Mouse (Mus musculus) megakaryocyte progenitor cell, adult 5-6 weeks (primary cell): ENCODE results near the gene Katnbl1. TPM values are rescaled to one million over a fixed set of nuclear protein-coding genes. Genes with fewer than 3 reads are reported as not detected.

Experiments
- ATAC-seq: replicated peaks from 2 replicates; pipeline ENCODE4 v1.8.0; 2016; ENCODE audit warnings: mild to moderate bottlenecking, moderate TSS enrichment, inconsistent platforms; ENCODE audit not compliant: poor library complexity
- total RNA-seq, 2 experiments: library from RNA; stranded (forward) in 1 of 2; stranded (reverse) in 1 of 2; fragments of 157-497, 149-512 nt in 1 of 2; fragments of 200-1000 nt in 1 of 2; gene quantifications; 2 replicates each; pipeline versions ENCODE4 v1.2.3 to v1.2.4; 2015 to 2017

Katnbl1 gene
- total RNA-seq (2015), result 20.3 and 24.7 TPM in 2 replicates
- 15.7 and 20.2 TPM in 2 replicates for total RNA-seq (2017)

GRCm38 (mm10) chr2:112378973-112379898, at the start of gene Katnbl1:
Katnbl1 (plus strand) TSS chr2:112379211.
- peak; percentile 95 for ATAC-seq

GRCm38 (mm10) chr2:112332051-112332898, 46.7 kb upstream of the Katnbl1 start:
- peak; percentile 47 for ATAC-seq

GRCm38 (mm10) chr2:112337211-112337610, 41.8 kb upstream of the Katnbl1 start:
- ATAC-seq, result no peak

GRCm38 (mm10) chr2:112339736-112340135, 39.3 kb upstream of the Katnbl1 start:
- ATAC-seq, result peak; percentile 80

GRCm38 (mm10) chr2:112341117-112341516, 37.9 kb upstream of the Katnbl1 start:
- no peak for ATAC-seq

GRCm38 (mm10) chr2:112348246-112348645, 30.8 kb upstream of the Katnbl1 start:
- no peak for ATAC-seq

GRCm38 (mm10) chr2:112353685-112354455, 25.1 kb upstream of the Katnbl1 start:
- no peak for ATAC-seq

- no peak for ATAC-seq
Observed at GRCm38 (mm10) chr2:112359611-112360010, 19.4 kb upstream of the Katnbl1 start.

- no peak for ATAC-seq
Observed at GRCm38 (mm10) chr2:112360012-112360780, 18.8 kb upstream of the Katnbl1 start.

GRCm38 (mm10) chr2:112360781-112361169, 18.2 kb upstream of the Katnbl1 start:
- no peak for ATAC-seq

- ATAC-seq, result peak; percentile 35
Observed at GRCm38 (mm10) chr2:112367222-112367621, 11.8 kb upstream of the Katnbl1 start.

GRCm38 (mm10) chr2:112367726-112368673, 11.0 kb upstream of the Katnbl1 start, which contains the start of gene Emc4:
Emc4 (minus strand) TSS chr2:112368027.
- ATAC-seq, result peak; percentile 90

GRCm38 (mm10) chr2:112369941-112370340, 9.1 kb upstream of the Katnbl1 start:
- no peak for ATAC-seq

GRCm38 (mm10) chr2:112373141-112373540, 5.9 kb upstream of the Katnbl1 start:
- no peak for ATAC-seq

- ATAC-seq, result 0 out of 2 replicates have a peak, but pooled peaks have one; percentile 12
Observed at GRCm38 (mm10) chr2:112374610-112375009, 4.4 kb upstream of the Katnbl1 start.

- no peak for ATAC-seq
Observed at GRCm38 (mm10) chr2:112380131-112380530, 1.1 kb downstream of the Katnbl1 start.

- ATAC-seq, result no peak
Observed at GRCm38 (mm10) chr2:112381219-112381618, 2.2 kb downstream of the Katnbl1 start.

GRCm38 (mm10) chr2:112390843-112391242, 11.8 kb downstream of the Katnbl1 start:
- ATAC-seq, result no peak
